Mouse (Mus musculus): Measurements from ENCODE around the gene Sp140. TPM values are rescaled to one million over a fixed set of nuclear protein-coding genes. Genes with fewer than 3 reads are reported as not detected.
"Not testable (repeated sequence)": the region's sequence is repeated elsewhere in the genome, so short reads cannot be mapped to it uniquely, and the experiment has no call there.

Sp140 gene
- polyA plus RNA-seq (2015; fragmentation: Nextera tagmentation; extraction: Ambion mirVana), result 4.7 and 4.8 TPM in 2 replicates

DNA sequence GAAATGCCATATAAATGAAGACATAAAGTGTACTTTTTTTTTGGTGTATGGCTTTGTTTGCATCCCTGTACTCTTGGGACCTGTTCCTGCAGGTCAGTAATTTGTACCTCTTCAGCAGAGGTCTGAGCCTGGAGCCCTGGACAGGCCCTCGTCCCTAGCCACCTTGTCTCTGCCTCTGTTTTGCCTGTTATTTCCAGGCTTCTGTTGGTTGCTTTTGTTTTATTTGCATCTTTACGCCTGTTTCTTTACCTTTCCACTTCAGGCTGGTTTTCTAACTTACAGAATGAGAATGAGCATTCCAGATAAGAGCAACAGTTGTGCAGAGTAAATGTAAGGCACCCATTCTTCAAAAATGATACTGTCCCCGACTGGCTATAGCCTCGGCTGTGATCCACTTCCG is at the start of gene Sp140:
Sp140 (plus strand) TSS at position 301 of the 400 bp plus-strand sequence.
- not testable (repeated sequence) for H3K9me3 ChIP-seq (replicated peaks; ENCODE audit: control insufficient read depth, low read length); H3K4me1 ChIP-seq (ENCODE audit: control insufficient read depth, low read depth, low read length); H3K9ac ChIP-seq (ENCODE audit: low read depth, low read length); H3K27me3 ChIP-seq (ENCODE audit: control insufficient read depth, insufficient read depth, low read depth, low read length); H3K4me3 ChIP-seq (ENCODE audit: low read depth, low read length); H3K36me3 ChIP-seq (ENCODE audit: control insufficient read depth, insufficient read depth); ATAC-seq (ENCODE audit: low read depth); H3K27ac ChIP-seq (ENCODE audit: low read length)
- WGBS (ENCODE audit: insufficient replicate concordance), result no CpG with 5 or more reads among the region's 5 CpGs
- H3K4me2 ChIP-seq (ENCODE audit: low read depth, low read length), result peak within 1 kb of the TSS; percentile 22

DNA sequence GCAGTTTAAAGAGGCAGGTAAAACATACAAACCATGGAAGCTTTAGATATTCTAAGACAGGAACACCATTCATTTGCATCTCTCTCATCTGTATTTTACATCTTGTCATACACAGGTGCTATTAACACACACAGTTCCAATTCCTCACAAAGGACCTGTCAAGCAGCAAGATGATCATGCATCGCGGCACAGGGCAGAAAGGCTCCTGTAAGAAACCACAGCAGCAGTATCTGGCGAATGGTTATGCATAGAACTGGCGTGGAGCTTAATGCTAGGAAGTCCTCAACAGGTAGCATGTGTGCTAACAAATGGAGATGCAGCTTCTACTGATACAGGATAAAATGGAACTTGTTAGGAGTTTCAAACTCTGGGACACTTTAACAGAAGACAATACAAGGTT is 44.9 kb upstream of the Sp140 start:
- H3K27ac ChIP-seq (ENCODE audit: low read length); H3K9ac ChIP-seq (ENCODE audit: low read depth, low read length); H3K4me2 ChIP-seq (ENCODE audit: low read depth, low read length); ATAC-seq (ENCODE audit: low read depth); H3K4me3 ChIP-seq (ENCODE audit: low read depth, low read length); H3K4me1 ChIP-seq (ENCODE audit: control insufficient read depth, low read depth, low read length); H3K27me3 ChIP-seq (ENCODE audit: control insufficient read depth, insufficient read depth, low read depth, low read length); H3K36me3 ChIP-seq (ENCODE audit: control insufficient read depth, insufficient read depth); H3K9me3 ChIP-seq (replicated peaks; ENCODE audit: control insufficient read depth, low read length): not testable (repeated sequence)
- 64% methylated on average over 4 of the region's 4 CpGs for WGBS (ENCODE audit: insufficient replicate concordance)

DNA sequence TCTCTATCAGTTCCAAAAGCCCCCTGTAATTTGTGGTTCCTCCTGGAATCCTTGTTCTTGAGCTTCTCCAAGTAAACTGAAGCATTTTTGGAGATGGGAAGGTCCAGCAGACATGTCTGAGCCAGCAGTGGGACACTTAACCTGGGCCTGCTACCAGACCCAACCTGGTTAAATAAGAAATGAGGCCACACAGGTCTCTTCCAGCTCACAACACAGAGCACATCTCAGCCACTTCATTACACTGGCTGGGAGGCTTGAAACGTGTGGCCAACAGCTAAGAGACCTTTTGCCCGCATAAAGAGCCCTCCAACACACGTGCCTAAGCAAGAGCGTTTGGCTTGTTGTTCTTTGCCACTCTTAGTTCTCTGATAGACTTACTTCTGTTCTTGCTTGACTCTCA is 26.6 kb upstream of the Sp140 start:
- H3K27me3 ChIP-seq (ENCODE audit: control insufficient read depth, insufficient read depth, low read depth, low read length); H3K27ac ChIP-seq (ENCODE audit: low read length); H3K4me3 ChIP-seq (ENCODE audit: low read depth, low read length); H3K9ac ChIP-seq (ENCODE audit: low read depth, low read length); ATAC-seq (ENCODE audit: low read depth); H3K4me1 ChIP-seq (ENCODE audit: control insufficient read depth, low read depth, low read length); H3K9me3 ChIP-seq (replicated peaks; ENCODE audit: control insufficient read depth, low read length); H3K4me2 ChIP-seq (ENCODE audit: low read depth, low read length); H3K36me3 ChIP-seq (ENCODE audit: control insufficient read depth, insufficient read depth): not testable (repeated sequence)
- 62% methylated on average over 4 of the region's 4 CpGs for WGBS (ENCODE audit: insufficient replicate concordance)

DNA sequence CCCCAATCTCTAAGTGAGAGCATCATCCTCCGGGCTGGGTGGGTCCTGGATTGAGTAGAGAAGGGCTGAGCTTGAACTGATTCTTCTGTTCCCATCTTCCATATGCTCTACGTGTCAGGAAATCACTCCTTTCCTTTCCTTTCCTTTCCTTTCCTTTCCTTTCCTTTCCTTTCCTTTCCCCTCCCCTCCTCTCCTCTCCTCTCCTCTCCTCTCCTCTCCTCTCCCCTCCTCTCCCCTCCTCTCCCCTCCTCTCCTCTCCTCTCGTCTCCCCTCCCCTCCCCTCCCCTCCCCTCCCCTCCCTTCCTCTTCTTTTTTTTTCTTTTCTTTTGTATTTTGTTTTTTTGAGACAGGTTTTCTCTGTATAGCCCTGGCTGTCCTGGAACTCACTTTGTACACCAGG is 24.8 kb upstream of the Sp140 start, which contains the start of gene G530012D18Rik:
G530012D18Rik (plus strand) TSS at position 301 of the 400 bp plus-strand sequence.
- H3K27ac ChIP-seq (ENCODE audit: low read length); H3K27me3 ChIP-seq (ENCODE audit: control insufficient read depth, insufficient read depth, low read depth, low read length); H3K4me3 ChIP-seq (ENCODE audit: low read depth, low read length); ATAC-seq (ENCODE audit: low read depth); H3K36me3 ChIP-seq (ENCODE audit: control insufficient read depth, insufficient read depth); H3K4me1 ChIP-seq (ENCODE audit: control insufficient read depth, low read depth, low read length); H3K9me3 ChIP-seq (replicated peaks; ENCODE audit: control insufficient read depth, low read length); H3K4me2 ChIP-seq (ENCODE audit: low read depth, low read length); H3K9ac ChIP-seq (ENCODE audit: low read depth, low read length): not testable (repeated sequence)
- 45% methylated on average over 1 of the region's 3 CpGs for whole genome bisulfite sequencing (ENCODE audit: insufficient replicate concordance)

DNA sequence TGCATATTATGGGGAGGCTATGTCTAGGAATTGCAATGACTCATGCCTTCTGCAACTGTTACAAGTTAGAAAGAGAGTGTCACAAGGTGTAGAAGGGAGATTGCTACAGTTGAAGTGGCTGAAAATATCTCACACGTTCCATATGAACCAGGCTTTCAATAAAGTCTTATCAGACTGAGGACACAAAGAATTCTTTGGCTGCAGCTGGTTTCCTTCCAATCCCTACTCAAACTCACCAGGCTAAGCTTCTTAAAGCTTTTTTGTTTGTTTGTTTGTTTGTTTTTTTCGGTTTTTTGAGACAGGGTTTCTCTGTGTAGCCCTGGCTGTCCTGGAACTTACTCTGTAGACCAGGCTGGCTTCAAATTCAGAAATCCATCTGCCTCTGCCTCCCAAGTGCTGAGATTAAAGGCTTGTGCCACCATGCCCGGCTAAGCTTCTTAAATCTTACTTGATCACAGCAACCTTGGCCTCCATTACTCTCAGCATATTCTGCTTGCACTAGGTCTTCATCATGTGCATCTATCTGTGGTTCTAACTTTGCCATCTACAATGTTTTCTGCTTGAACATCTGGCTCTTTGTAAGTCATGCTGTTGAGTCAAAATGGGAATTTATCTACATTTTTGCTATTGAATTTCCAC is 21.7 kb upstream of the Sp140 start:
- not testable (repeated sequence) for H3K27me3 ChIP-seq (ENCODE audit: control insufficient read depth, insufficient read depth, low read depth, low read length); H3K36me3 ChIP-seq (ENCODE audit: control insufficient read depth, insufficient read depth); H3K4me3 ChIP-seq (ENCODE audit: low read depth, low read length); H3K4me1 ChIP-seq (ENCODE audit: control insufficient read depth, low read depth, low read length); H3K9ac ChIP-seq (ENCODE audit: low read depth, low read length); ATAC-seq (ENCODE audit: low read depth); H3K27ac ChIP-seq (ENCODE audit: low read length); H3K4me2 ChIP-seq (ENCODE audit: low read depth, low read length); H3K9me3 ChIP-seq (replicated peaks; ENCODE audit: control insufficient read depth, low read length)
- 29% methylated on average over 3 of the region's 3 CpGs for WGBS (ENCODE audit: insufficient replicate concordance)

DNA sequence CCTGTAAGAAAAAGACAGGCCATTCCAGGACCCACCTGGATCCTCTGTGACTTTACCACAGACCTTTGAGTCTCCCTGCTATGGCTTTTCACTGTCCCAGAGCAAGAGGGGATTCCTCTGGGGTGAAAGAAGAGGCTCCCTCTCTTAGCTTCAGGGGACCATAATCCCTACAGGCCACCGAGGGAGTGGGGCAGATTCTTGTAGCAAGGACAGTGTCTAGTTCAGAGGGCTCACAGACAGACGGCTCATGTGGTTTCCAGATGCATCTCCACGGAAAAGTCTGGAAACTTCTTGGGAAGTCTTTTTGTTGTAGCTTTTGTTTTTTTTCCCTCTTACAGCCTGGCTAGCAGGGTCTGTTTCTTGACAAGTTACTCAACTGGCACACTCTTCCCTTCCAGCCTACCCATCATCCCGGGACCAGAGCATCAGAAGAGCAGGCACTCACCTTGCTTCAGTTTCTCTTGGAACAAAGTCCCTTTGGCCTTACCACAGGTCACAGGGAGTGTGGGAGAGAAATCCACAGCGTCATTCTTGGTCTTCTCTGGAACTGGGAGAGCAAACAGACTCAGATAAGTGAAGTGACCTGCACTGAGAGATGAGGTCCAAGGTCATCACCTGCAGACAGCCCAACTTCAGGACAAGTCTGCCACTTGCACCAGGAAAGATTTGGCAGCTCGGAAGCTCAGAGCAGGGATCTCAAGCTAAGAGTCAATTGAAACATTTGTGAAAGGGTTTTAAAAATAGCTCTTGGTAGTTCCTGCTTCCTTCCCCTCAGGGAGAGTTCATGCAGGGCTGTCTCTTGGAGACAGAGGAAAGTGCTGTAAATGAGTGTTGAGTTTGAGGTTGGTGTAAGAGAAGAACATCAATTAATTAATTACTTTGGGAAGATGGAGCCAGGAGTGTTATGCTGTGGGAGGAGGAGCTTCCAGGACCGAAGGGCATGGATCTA is 20.7 kb upstream of the Sp140 start:
- H3K4me3 ChIP-seq (ENCODE audit: low read depth, low read length); H3K4me2 ChIP-seq (ENCODE audit: low read depth, low read length); ATAC-seq (ENCODE audit: low read depth): not testable (repeated sequence)

DNA sequence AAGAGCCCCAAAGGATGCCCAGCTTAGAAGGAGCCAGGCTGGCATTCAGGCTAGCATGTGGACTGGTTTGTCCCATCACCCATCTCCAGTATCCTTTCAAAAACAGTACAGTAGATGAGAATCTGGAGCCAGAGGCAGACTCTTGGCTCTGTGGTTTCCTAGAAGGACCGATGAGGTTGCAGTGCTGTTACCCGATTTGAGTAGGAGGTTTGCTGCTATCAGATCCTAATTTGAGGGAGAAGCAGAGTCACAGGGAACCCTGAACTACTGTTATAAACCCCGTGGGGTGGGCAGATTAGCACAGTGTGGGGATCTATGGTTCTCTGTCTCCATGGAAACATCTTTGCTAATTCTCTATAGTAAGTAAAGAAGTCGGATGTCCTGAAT is 20.0 kb upstream of the Sp140 start:
- not testable (repeated sequence) for H3K27ac ChIP-seq (ENCODE audit: low read length); H3K9ac ChIP-seq (ENCODE audit: low read depth, low read length); H3K27me3 ChIP-seq (ENCODE audit: control insufficient read depth, insufficient read depth, low read depth, low read length); H3K9me3 ChIP-seq (replicated peaks; ENCODE audit: control insufficient read depth, low read length); H3K4me1 ChIP-seq (ENCODE audit: control insufficient read depth, low read depth, low read length); ATAC-seq (ENCODE audit: low read depth); H3K4me2 ChIP-seq (ENCODE audit: low read depth, low read length); H3K4me3 ChIP-seq (ENCODE audit: low read depth, low read length); H3K36me3 ChIP-seq (ENCODE audit: control insufficient read depth, insufficient read depth)
- WGBS (ENCODE audit: insufficient replicate concordance), result 34% methylated on average over 2 of the region's 4 CpGs

More for the DNA sequence above, 20.7 kb upstream of the Sp140 start:
- H3K27me3 ChIP-seq (ENCODE audit: control insufficient read depth, insufficient read depth, low read depth, low read length); H3K27ac ChIP-seq (ENCODE audit: low read length); H3K9ac ChIP-seq (ENCODE audit: low read depth, low read length); H3K4me1 ChIP-seq (ENCODE audit: control insufficient read depth, low read depth, low read length); H3K36me3 ChIP-seq (ENCODE audit: control insufficient read depth, insufficient read depth); H3K9me3 ChIP-seq (replicated peaks; ENCODE audit: control insufficient read depth, low read length): not testable (repeated sequence)
- WGBS (ENCODE audit: insufficient replicate concordance), result 58% methylated on average over 6 of the region's 7 CpGs

DNA sequence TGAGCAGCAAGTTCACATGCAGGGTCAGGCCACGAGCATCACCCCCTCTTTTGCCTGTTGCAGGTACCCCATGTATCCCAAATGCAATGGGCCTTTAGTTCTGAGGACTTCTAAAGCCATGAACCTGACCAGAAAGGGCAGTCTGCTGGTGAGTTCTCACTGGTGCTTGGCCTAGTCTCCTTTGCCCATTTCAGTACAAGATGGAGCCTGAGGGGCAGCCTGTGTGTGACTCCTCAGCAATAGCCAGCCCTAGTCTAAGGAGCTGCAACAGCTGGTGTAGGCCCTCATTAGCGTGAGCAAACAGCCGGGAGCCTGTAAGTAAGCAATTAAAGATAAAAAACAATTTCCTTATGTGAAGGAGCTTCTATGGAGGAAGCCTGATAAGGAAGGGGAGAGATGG is 19.6 kb upstream of the Sp140 start:
- H3K4me3 ChIP-seq (ENCODE audit: low read depth, low read length); H3K4me2 ChIP-seq (ENCODE audit: low read depth, low read length); H3K27ac ChIP-seq (ENCODE audit: low read length); ATAC-seq (ENCODE audit: low read depth); H3K9ac ChIP-seq (ENCODE audit: low read depth, low read length); H3K9me3 ChIP-seq (replicated peaks; ENCODE audit: control insufficient read depth, low read length); H3K4me1 ChIP-seq (ENCODE audit: control insufficient read depth, low read depth, low read length); H3K27me3 ChIP-seq (ENCODE audit: control insufficient read depth, insufficient read depth, low read depth, low read length); H3K36me3 ChIP-seq (ENCODE audit: control insufficient read depth, insufficient read depth): not testable (repeated sequence)
- 46% methylated on average over 3 of the region's 3 CpGs for WGBS (ENCODE audit: insufficient replicate concordance)

DNA sequence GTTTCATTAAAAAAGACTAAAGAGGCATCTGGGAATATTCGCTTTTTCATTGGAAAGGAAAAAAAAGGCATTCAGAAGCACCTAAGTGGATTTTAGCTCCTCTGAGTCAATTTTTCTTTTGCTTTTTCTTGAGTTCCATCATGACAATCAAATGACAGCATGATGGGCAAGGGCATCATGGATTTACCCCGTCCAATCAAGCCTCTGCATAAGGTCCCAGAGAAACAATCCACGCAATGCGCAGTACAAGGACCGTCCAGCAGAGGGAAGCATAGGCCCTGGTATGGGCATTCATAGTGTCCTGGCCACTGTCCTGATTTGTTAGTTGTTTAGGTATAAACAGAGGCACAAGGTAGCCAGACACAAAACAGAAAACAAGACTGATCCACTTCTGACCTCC is 18.7 kb upstream of the Sp140 start:
- H3K27me3 ChIP-seq (ENCODE audit: control insufficient read depth, insufficient read depth, low read depth, low read length); H3K9ac ChIP-seq (ENCODE audit: low read depth, low read length); H3K36me3 ChIP-seq (ENCODE audit: control insufficient read depth, insufficient read depth); H3K4me1 ChIP-seq (ENCODE audit: control insufficient read depth, low read depth, low read length); ATAC-seq (ENCODE audit: low read depth); H3K4me2 ChIP-seq (ENCODE audit: low read depth, low read length); H3K9me3 ChIP-seq (replicated peaks; ENCODE audit: control insufficient read depth, low read length); H3K4me3 ChIP-seq (ENCODE audit: low read depth, low read length); H3K27ac ChIP-seq (ENCODE audit: low read length): not testable (repeated sequence)
- 35% methylated on average over 5 of the region's 5 CpGs for WGBS (ENCODE audit: insufficient replicate concordance)

Measured in liver, embryonic 16.5 days (tissue).